Mouse (Mus musculus) cerebellum, postnatal 10 days (tissue): ENCODE measurements around the gene Gnao1.

Experiments used
- DNase-seq, 2 experiments: peaks; one replicate each; pipeline ENCODE4 v3.0.0; 2021; ENCODE audit warnings: mixed read lengths in 2 of 2

Gnao1 gene

DNA sequence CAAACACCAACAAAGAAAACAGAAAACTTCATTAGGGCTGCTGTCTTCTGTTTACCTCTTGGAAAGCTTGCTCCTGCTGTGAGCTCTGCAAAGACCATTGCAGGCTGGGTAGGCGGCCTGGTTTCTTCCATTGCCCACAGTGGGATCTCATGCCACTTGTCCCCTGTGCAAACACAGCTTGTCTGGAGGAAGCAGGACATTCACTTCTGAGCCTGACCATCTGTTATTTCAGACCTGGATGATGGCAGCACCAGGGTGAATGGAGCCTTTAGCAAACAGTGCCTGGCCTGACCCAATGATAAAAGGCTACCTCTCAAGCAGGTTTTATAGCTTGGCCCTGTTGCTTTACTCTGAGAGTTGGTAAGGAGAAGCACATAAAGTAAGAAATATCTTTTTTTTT, 35.4 kb downstream of the Gnao1 start:
- peak; percentile 36 to 52 for DNase-seq

DNA sequence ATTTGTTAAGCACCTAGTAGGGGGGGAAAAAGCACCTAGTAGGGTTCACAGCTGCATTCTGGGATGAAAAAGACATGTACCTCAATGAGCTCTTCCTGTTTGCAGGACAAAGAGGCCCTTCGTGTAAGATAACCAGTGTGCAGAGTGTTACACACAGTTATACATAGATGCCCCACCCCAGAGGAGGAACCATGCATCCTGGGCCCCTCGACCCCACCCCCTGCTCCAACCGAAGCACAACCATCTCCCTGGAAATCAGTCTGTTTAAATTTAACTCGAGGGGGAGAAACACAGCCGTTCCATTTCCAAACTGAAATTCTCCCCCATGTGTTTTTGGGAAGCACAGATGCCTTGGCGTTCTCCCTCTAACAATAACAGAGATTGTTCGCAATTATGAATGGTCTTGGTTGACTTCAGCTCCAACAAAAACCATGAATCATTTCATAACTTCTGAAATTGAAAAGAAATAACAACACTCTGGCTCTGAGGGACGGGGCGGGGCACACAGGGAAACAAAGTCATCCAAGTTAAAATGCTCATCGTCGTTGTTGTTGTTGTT, 42.4 kb downstream of the Gnao1 start:
- DNase-seq: no peak

DNA sequence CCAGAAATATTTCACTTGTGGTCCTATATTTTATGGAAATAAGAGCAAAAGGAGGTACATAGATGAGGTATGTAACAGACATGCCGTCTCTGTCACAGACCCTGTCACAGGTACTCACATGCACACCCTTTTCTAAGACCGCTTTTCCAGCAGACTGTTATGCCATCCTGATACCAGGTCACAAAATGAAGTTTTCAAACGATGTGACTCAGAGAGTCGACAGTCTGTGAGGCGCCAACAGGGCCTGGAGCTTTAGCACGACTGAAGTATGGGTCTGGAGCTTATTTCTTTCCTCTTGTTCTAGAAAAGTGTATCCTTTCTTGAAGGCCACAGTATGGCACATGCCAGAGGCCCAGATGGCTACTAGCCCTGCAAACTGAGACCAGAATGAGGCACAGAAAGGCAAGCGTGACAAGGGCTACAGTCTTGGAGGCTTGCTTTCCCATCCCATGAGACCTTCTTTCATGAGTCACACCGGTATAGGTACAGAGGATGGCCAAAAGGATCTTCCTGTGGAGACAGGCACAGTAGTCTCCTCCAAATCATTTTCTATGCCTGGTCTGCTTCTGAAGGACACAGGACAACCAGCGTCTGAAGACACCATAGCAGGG, 43.2 kb downstream of the Gnao1 start:
- no peak for DNase-seq

DNA sequence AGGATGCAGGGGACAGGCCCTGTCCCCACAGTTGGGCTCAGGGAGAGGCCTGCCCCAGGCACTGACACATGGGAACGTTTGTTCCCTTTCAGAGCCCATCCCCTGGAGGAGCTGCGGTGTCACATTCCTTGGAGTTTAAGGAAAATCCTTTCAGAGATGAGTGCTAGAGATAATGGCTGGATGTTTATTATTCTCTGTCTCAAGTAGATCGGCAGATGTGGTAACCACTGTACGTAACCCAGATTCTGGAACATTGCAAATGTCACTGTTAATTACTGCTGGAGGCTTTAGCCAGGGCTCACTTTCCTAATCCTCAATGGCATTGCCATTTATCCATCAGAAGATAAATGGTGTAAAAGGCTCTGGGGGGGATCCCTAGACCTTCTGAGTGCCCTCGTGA, 44.9 kb downstream of the Gnao1 start:
- no peak for DNase-seq

DNA sequence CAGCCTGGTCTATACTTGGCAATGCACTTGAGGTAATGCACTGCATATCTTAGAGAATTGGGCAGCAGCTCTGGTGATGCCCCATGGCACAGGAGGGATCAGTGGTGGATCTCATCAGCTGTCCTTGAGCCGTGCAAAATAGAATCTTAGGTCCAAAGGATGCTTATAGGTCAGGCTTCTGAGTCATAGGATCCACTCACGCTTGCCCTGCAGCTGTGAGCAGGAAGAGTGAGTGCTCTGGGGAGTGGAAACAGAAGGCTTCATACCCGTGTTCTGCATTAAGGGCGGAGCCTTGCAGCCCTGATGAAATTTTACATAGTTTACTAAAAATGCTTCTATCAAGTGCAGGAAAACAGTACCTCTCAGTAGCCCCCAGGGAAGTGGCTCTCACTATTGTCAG, 45.5 kb downstream of the Gnao1 start:
- DNase-seq: no peak

DNA sequence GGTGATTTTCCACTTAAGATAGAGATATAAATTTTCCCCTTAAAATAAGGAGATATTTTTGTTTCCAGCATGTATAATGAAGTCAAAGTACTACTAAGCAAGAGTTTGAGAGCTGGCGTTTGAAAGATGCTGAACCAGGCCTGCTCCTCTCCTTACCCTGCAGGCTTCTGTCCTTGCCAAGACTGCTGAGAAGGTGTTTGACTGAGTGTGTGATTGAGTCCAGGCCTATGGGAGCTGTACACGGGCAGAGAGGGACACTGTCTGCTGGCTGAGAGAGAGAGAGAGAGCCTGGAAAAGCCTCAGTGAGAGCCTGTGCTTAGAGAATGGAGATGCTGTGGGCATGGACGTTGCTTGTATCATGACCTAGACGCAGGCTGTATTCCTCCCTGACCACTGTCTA, 47.4 kb downstream of the Gnao1 start:
- peak in 1 of 2 experiments; percentile 34 for DNase-seq

DNA sequence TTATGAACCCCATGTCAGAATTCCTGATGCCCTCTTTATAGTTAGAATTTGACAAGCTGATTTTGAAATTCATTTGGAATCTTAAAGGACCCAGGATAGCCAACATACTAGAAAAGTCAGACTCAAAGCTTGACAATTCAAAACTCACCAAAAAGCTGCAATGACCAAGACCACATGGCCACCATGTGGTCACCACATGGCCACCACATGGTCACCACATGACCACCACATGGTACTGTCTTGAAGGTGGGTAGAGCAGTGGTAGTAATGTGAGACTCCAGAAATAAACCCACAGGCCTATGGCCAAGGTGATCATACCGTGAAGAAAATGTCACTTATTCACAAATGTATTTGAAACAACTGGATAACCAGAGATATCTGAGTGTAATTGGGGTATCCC, 48.5 kb downstream of the Gnao1 start:
- DNase-seq: no peak

DNA sequence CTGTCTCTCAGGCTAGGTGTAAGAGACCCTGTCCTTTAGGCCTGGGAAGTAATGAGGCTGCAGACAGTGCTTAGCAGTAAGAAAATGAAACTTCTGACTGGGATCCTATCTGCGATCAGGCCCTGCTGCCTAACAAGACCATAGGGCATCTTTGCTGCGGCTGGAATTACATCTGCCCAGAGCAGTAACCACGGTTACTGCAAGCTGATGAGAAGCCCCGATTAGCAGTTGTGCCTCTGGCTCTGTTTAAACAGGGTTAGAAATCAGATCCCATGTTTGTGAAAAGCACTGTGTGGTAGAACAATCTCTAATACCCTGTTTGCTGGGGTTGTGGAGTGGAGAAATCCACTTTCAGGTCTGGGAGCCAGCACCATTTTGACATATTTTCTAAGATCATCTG, 50.3 kb downstream of the Gnao1 start:
- no peak for DNase-seq

DNA sequence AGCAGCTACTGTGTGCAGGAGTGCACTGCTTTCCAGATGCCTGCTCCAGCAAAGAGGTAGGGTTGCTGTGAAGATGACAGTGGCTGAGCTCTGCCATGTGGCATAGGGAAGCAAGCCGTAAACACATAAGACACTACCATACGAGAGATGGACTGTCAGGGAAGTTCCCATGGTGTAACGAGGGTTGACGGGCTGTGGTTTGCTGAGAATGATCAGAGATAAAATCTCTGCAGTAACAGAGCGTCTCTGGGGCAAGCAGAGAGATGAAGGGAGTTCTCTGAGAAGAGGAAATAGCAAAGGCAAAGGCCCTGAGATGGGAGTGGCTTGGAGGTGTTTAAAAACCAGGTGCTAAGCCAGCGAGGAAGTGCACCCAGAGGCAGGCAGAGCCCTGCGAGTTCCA, 54.3 kb downstream of the Gnao1 start:
- no peak for DNase-seq

DNA sequence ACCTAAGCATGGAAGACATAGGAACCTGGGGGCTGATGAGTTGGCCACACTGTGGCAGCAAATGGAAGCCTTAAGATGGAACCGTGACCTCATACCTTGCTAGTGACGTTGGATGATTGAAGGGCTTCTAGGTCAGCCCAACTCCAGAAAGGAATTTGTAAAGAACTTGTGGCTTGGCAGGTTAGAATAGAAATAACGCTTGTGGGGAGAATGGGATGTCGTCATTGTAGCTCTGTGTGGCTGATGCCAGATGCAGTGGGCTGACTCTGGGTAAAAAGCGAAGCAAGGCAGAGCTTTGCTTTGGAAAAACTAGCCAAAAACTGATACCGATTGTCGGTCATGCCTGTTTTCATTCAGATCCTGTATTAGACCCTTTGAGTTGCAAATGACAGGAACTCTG, 56.5 kb downstream of the Gnao1 start:
- no peak for DNase-seq

DNA sequence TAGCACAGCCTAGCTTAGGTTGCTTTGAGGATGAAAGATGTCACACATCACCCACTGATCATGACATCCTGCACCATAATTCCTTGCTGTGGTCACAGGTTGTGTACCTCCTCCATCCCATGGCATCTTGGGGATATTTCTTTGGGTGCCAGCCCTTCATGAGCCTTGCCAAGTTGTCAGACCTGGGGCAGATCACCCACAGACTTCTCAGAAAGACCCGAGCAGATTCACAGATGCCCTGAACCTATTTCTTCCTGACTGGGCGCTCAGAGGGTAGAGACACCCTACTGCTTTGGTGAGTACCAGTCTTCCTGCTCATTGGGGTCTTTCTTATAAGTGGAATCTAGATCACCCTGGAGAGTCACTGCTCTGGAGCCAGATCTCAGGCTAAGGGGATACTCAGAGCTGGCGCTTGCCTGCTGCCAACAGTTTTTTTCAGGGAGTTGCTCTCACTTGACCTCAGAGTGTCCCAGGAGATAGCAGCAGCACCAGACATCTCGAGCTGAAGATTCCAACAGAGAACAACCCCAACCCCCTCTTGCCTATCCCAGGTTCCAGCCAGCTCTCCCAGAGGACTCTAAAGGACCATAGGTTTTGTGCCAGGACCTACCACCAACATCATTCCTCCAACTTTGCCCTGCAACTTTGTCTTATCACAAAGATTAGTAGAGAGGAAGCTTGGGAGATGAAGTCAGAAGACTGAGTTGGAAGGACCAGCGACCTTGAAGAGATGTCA, 58.9 kb downstream of the Gnao1 start:
- no peak for DNase-seq

DNA sequence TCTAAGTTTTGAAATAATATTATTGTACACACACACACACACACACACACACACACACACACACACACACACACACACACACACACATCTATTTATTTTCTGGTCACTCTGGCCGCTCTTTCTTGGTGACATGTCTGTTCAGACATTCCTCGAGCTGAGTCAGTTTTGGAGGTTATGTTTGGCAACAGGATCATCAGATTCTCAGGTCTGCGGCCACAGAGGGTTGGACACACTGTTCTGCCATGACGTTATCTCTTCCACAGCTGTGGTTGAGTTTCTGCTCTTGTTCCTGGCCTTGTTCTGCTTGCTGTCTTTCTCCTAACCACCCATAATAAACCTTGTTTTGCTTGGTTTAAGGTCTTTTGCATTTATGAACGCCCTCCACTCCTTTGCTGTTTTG, 61.5 kb downstream of the Gnao1 start:
- DNase-seq: no peak

DNA sequence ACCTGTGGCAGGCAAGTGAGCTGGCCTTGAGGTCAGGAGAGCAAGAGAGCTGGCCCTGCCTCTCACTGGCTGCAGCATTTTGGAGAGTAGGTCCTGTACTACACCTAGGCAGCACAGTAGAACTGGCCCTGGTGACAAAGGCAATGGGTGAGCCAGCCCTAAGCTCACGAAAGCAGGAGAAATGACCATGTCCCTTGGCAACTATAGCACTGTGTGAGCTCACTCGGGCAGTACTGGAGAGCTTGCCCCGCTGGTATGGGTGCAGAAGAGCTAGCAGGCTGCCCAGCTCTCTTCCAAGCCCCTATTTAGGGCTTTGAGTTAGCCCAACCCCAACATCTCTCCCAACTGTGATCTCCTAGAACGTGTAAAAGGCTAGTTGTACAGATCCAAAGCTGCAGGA, 68.6 kb downstream of the Gnao1 start:
- no peak for DNase-seq

DNA sequence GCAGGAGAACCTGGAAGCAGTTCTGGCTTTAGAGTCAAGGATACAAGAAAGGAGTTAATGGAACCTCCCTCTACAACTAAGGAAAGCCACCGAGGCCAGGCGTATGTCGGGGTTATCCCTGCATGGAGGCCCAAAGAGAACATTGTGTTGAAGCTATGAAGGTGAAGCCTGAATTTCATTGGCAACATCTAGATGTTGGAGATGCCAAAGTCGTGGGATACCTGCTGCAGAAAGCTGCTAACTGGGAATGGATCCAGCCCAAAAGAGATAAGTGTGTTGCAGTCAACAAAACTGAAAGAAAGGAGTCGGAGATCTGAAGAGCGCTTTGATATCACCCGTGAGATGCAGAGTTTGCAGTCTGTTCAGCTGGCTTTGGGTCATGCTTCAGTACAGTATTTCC, 70.2 kb downstream of the Gnao1 start:
- DNase-seq: peak; percentile 62 to 73

DNA sequence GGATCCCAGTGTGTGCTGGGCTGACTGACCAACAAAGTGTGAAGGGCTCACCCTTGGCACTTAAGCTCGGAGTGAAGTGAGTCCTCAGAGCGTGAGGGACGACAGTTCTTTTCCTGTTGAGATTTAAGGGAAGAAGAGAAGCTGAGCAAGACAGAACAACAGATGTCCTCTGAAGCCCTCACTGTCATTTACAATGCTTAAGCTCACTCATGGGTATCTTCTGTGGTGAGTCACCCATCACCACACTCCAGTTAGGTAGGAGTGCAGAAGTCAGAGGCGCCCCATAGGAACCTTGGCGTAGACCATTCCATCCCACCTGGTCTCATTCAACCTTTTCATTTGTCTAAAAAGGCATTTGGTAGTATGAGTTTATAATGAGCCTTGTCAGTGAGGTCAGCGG, 71.6 kb downstream of the Gnao1 start:
- DNase-seq: no peak

DNA sequence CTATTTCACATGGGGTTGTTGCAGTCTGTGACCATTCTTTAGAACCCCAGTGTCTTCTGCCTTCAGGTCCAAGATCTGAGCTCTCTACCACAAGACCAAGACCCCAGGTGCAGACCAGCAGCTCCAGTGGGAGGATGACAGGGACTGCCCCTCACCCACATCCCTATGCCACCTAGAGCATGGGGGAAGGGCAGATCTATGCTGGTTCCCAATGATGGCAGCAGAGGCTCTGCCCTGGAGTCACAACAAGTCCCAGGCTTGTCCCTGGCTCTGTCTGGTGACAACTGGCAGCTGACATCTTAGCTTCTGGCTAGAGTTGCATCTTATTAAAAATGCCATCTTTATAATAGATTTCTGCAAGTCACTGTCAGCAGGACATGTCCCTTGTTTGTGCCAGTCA, 73.5 kb downstream of the Gnao1 start:
- DNase-seq: peak; percentile 62 to 67

DNA sequence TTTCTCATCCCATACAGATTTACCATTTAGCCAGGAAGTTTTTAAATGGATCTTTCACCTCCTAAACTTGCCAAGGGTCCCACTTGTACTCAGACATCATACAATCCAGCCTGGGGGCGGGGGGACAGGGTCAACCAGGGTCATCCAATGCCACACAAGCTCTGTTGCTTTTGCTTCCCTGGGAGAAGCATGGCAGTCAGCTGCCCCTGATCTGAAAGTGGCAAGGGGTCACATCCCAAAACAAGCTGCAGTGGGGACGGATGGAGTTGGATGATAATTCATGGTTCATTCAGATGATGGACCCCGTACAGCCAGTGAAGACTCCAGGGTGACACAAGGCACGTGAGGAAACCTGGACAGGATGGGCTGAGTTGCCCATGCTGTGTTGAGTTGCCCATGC, 74.0 kb downstream of the Gnao1 start:
- no peak for DNase-seq

DNA sequence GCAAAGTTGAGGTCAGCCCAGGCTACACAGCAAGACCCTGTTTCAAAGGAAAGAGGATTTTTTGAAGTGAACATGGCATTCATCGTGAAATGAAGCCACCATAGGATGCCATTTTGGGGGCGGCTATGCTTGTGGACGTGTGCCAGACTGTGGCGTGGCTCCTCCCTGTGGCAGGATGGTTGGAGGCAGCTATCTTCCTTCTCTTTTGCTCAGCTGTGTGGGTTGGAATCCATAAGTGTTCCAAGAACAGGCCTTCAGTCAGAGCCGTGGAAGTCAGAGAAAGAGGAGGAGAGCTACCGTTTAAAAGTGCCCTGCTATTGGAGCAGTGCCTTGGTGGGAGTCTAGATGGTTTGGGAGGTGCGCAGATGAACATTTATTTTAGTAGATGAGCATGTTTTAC, 74.5 kb downstream of the Gnao1 start:
- peak; percentile 56 to 58 for DNase-seq

DNA sequence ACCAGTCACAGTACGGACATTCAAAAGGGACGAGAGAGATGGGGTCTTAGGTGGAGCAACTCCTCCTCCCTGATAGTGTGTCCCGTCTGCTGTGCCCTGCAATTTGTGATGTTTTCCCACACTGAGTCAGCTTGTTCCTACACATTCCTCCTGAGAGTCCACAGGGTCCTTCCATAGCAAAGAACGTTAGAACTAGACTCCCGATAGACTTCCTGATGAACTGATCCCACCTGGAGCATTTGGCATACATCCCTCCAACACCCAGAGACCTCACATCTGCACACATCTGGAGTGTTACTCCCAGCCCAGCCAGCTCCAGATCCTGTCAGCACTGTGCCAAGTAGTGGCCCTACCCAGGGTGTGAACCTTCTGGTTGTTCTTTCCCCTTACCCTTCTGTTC, 76.4 kb downstream of the Gnao1 start:
- no peak for DNase-seq

DNA sequence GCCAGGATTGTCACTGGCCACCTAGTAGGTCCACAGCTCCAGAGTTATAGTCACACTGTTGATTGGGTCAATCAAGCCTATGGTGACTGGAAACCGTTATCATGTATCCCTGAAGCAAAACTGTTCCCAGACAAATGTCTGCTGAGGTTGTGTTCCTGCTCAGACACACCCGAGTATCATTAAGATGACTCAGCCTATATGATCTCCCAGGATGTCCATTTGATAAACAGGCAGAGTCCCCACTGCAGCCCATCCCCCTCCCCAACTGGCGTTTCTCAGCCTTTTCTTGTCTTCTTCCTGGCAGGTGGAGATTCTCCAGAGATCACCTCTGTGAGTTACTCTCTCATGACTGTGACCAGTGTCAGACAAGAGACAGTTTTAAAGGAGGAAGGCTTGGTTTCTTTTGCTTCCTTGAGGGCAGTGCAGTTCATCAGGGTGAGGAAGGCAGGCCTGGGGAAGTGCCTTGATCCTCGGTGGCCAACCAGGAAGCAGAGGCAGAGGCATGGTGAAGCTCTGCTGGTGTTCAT, 78.4 kb downstream of the Gnao1 start:
- DNase-seq: no peak

DNA sequence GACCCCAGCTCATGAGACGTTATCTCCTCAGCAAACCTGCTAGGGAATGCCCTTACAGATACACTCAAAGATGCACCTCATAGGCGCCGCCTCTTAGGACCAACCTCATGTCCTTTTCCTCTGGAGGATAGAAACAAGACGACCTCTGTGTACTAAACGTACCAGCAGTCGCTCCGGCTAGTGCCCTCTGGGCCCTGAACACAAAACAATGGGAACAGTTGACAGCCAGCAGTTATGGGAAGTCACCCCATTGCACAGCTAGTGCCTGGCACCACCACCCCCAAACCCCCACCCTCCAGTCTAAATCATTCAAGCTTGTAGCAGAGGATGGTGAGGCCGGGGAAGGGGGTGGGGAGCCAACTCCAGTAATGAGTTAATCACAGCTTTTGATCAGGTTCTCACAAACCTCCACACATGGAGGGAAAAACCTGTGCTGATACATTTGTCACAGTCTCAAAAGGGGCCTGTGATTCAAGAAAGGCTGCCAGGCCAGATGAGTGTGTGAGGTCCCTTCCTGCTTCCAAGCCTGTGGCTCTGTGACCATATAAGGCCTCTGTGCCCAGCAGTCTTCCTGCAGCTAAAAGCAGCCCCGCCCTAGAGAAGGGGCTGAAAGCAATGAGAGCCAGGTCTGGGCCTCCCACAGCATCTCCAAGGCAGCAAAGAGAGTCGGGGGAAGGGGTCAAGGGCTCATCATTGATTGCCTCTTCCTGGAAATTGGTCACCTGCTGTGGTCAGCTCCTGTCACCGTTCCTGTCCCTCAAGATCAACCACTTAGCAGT, 79.1 kb downstream of the Gnao1 start:
- peak; percentile 27 to 38 for DNase-seq

DNA sequence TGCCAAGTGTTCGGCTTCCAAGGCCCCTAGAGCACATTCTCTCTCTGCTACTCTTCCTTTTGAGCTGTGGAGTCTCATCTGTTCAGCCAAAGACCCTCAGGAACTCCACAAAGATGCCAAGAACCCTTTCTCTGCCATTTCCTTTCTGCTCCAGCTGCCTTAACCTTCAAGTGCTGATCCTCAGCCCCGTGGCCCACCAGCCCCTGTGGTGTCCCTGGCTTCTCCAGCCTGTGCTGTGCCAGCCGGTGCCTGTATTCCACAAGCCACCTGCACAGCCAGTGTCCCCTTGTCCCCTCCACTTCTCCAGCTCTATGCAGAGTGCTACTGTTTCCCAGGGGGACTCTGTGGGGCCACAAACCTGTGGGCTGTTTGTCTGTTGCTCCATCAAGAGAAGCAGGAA, 83.8 kb downstream of the Gnao1 start:
- peak; percentile 56 to 77 for DNase-seq

DNA sequence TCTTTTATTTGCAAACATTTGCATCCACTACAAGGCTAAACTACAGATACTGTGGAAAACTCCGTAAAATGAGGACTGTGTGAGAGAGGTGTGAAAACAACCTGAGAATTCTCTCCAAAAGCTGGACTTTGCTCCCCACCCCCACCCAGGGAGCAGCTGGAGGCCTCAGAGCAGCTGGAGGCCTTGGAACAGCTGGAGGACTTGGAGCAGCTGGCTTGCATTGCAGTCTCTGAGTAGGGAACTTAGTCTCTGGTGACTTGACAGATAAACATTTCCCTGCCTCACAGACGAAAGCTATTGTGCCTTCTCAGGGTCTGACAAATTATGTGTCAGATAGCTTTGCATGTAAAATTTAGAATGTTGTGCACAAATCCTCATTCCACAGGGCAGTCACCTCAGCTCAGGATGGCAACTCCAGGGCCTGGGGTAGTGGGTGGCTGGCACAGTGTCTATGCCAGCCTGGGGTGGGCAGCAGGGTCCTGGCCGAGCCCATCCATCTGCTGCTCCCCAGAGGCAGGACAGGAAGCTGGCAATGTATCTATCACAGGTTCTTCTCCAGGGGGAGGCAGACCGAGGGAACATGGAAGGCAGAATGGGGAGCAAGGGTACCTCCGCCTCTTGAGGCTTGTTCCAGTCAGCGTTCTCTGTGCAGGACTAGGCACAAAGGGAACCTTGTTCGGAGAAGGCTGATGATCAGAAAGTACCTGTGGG, 87.2 kb downstream of the Gnao1 start:
- no peak for DNase-seq
